Mouse (Mus musculus): ENCODE results near the gene Mrm3. TPM values are rescaled to one million over a fixed set of nuclear protein-coding genes. Genes with fewer than 3 reads are reported as not detected.

Mrm3 gene
- polyA plus RNA-seq, 1 experiment: 2.5 TPM

- Histone ChIP-seq H3K4me1 (ENCODE audit: control insufficient read depth, insufficient read depth, insufficient read length, low read length) (peaks cover 2% of the 10 kb centered on the region; the same call in 1 of the 2 replicates), H3K27ac (ENCODE audit: insufficient read depth, low read depth, low read length) (no peak overlapping the region), H3K36me3 (ENCODE audit: control insufficient read depth, insufficient read depth, low read length) (no peaks in the 10 kb centered on the region), H3K27me3 (ENCODE audit: control insufficient read depth, insufficient read depth, low read length) (no peaks in the 10 kb centered on the region), H3K4me3 (ENCODE audit: low read depth, low read length) (no peak overlapping the region)
- TF ChIP-seq CTCF (IDR thresholded peaks at IDR 0.05; ENCODE audit: extremely low read depth, insufficient read length, insufficient replicate concordance, low read depth, low read length) (no peak), POLR2A (IDR thresholded peaks at IDR 0.05; ENCODE audit: low read depth, low read length) (no peak)
- 68% methylated on average over 9 of the region's 9 CpGs for WGBS
These were observed 55.0 kb downstream of the Mrm3 start for GRCm38 (mm10) chr11:76298457-76299000.

Other genes starting within 250 kb of the Mrm3 start
- gene 1700016K19Rik, start 243.8 kb upstream of the Mrm3 start, polyA plus RNA-seq (2012; rRNA removed): 0.18 and 0.39 TPM in 2 replicates
- 21.3 and 21.5 TPM in 2 replicates for gene Rflnb, start 215.9 kb upstream of the Mrm3 start, polyA plus RNA-seq (2012; rRNA removed)
- gene Vps53, start 64.1 kb upstream of the Mrm3 start, polyA plus RNA-seq (2012; rRNA removed): 9.3 and 23.1 TPM in 2 replicates
- 8.9 and 13.6 TPM in 2 replicates for gene Fam57a, start 64.0 kb upstream of the Mrm3 start, polyA plus RNA-seq (2012; rRNA removed)
- not detected in 2 replicates for gene Dbil5, start 26.1 kb upstream of the Mrm3 start, polyA plus RNA-seq (2012; rRNA removed)
- 2.6 and 3.7 TPM in 2 replicates for gene Gemin4, start 26.1 kb upstream of the Mrm3 start, polyA plus RNA-seq (2012; rRNA removed)
- gene Glod4, start within 50 bp of the Mrm3 start, polyA plus RNA-seq (2012; rRNA removed): 0.44 and 1.6 TPM in 2 replicates
- 5.4 and 7.4 TPM in 2 replicates for gene Nxn, start 155.4 kb downstream of the Mrm3 start, polyA plus RNA-seq (2012; rRNA removed)
- 8.9 and 10.3 TPM in 2 replicates for gene Timm22, start 163.2 kb downstream of the Mrm3 start, polyA plus RNA-seq (2012; rRNA removed)

Measured in small intestine, adult 2 months (tissue).